Mouse (Mus musculus) kidney, adult 8-10 months (tissue): ENCODE results near the gene Tyw3.

Experiments
- DNase-seq, 2 experiments: peaks; one replicate each; pipeline ENCODE4 v3.0.0; 2022

The Tyw3 gene

GRCm38 (mm10) chr3:154562192-154562591 is 34.7 kb downstream of the Tyw3 start:
- DNase-seq, result no peak

- no peak for DNase-seq
Observed at GRCm38 (mm10) chr3:154551035-154551411, 45.9 kb downstream of the Tyw3 start.

GRCm38 (mm10) chr3:154550326-154551034 is 46.4 kb downstream of the Tyw3 start:
- DNase-seq, result no peak

- no peak for DNase-seq
Observed at GRCm38 (mm10) chr3:154548868-154549301, 48.0 kb downstream of the Tyw3 start.

GRCm38 (mm10) chr3:154547549-154548426 is 49.1 kb downstream of the Tyw3 start:
- DNase-seq, result no peak

- no peak for DNase-seq
Observed at GRCm38 (mm10) chr3:154546234-154546633, 50.7 kb downstream of the Tyw3 start.

- no peak for DNase-seq
Observed at GRCm38 (mm10) chr3:154540086-154540911, 56.6 kb downstream of the Tyw3 start.

- no peak for DNase-seq
Observed at GRCm38 (mm10) chr3:154536134-154536533, 60.8 kb downstream of the Tyw3 start.

GRCm38 (mm10) chr3:154533246-154533645 is 63.7 kb downstream of the Tyw3 start:
- no peak for DNase-seq

GRCm38 (mm10) chr3:154528973-154529372 is 67.9 kb downstream of the Tyw3 start:
- no peak for DNase-seq

GRCm38 (mm10) chr3:154526610-154527009 is 70.3 kb downstream of the Tyw3 start:
- DNase-seq, result no peak
